Mouse (Mus musculus) gonadal fat pad, adult 2 months (tissue): ENCODE results near the gene Cactin. TPM values are rescaled to one million over a fixed set of nuclear protein-coding genes. Genes with fewer than 3 reads are reported as not detected.

Experiments
- DNase-seq: peaks from one replicate; pipeline ENCODE4 v3.0.0-alpha.2; 2012; ENCODE audit warnings: low read depth
- polyA plus RNA-seq: library from polyadenylated mRNA; depleted of rRNA; stranded (reverse); fragments of >200 nt; gene quantifications from 2 replicates; pipeline ENCODE4 v1.2.3, GENCODE M21; 2012; rRNA removed

The Cactin gene
- polyA plus RNA-seq, 1 experiment = 24.8 TPM

DNA sequence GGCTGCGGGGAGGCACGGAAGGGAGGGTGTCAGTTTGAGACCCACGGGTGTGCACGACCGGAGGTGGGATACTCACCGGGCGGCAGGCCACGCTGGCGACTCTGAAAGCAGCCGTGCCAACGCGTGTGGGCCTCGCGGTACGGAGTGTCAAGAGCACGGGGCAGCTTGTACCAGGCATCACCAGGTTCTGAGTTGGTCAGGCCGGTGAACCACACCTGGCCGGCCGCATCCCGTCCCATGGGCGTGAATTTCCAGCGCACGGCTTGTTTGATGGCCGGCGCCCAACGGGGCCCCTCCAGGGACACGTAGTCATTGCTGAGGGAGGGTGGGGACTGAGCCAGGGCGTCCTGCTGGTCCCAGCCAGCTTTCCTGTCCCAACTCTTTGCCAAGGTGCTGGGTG, 43.8 kb downstream of the Cactin start:
- DNase-seq = no peak

GRCm38 (mm10) chr10:81365073-81365472, 44.2 kb downstream of the Cactin start:
- DNase-seq = no peak

DNA sequence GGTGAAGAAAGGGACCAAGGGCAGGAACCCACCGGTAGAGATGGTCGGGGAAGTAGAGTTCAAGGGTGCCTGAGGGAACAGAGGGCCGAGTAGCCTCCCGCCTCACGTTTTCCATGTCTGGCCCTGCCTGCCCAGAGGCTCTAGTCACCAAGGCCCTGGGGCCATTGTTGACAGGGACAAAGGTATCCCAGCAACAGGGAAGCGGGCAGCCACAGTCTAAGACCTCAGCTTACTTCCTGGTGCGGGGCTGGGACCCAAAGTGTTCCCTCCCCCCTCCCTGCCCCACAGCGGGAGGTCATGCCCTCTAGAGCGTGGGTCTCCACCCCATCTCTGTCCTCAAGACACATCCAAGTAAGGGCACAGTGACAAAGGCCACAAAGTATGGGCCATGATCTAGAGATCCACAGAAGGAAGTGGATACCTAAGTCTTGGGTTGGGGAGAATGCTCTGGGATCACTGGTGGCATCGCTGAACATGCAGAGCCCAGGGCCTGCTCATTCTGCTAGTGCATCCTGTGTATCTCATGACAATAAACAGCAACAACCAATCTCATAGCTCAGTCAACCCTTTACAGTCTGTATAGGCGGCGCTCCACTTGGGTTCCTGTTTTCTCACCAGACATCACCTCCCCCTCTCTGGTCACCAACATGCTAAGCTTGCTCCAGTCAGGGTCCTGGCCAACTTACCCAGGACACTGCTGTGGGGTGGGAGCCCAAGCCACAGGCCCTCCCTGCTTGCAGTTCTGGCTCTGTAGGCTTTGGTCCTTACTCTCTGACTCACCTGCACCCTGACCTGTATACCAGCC, 45.0 kb downstream of the Cactin start, which contains the start of gene 4930404N11Rik:
TSS of gene 4930404N11Rik (minus strand) at position 145 of the 805 bp plus-strand sequence.
- DNase-seq = no peak

DNA sequence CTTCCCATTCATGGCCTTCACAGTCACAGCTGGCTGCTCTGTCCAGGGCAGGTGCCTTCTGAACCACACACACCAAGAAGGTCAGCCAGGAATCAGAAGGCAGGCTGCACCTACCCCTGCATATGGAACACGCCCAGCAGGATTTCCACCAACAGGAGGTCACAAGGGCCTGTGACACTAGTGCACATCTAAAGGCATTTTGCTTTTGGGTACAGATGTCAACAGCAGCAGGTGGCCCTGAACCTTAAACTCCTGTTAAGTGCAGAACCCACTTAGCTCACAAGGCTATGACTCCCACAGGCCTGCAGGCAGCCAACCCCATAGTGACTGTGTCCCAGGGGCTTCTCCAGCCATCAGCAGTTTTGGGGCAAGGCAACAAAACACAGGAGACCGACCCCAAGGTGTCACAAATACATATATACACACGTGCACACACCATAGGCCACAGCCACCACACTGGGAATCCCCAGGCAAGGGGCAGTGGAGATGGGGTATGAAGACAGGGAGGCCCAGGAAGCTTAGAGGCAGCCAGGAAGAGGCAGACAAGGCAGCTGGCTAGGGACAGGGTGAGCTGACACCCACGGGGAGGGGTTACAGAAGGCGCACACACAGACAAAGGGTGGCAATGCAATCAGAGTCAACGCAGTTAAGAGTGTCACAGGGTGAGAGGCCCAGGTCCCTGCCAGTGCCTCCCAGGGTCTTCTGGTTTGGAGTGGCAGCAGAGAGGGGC, 45.7 kb downstream of the Cactin start:
- no peak for DNase-seq

DNA sequence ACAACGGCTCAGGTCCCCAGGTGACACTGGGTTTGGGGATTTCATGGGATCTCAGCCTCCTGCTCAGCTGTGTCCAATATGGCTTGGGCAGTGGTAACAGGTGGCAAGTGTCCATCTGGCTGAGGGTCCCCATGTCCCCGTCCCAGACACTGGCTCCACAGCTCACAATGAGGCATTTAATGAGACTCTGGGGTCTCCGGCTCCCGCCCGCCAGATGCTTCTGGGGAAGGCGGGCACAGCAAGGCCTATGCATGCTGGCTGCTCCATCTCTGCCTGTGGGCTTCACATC, 46.2 kb downstream of the Cactin start:
- no peak for DNase-seq

- no peak for DNase-seq
These were observed 54.4 kb downstream of the Cactin start for GRCm38 (mm10) chr10:81375322-81375721.

Other genes starting within 250 kb of the Cactin start
- 0.41 and 0.61 TPM in 2 replicates for gene Creb3l3, start 222.2 kb upstream of the Cactin start, polyA plus RNA-seq
- 132 and 176 TPM in 2 replicates for gene Map2k2, start 215.2 kb upstream of the Cactin start, polyA plus RNA-seq
- gene Zbtb7a, start 185.9 kb upstream of the Cactin start, polyA plus RNA-seq = 30.0 and 49.1 TPM in 2 replicates
- 31.5 and 32.8 TPM in 2 replicates for gene Pias4, start 153.2 kb upstream of the Cactin start, polyA plus RNA-seq
- gene Eef2, start 144.5 kb upstream of the Cactin start, polyA plus RNA-seq = 1,971 and 2,241 TPM in 2 replicates
- 76.3 and 81.7 TPM in 2 replicates for gene Dapk3, start 138.1 kb upstream of the Cactin start, polyA plus RNA-seq
- not detected in 2 replicates for gene 4930442H23Rik, start 137.3 kb upstream of the Cactin start, polyA plus RNA-seq
- not detected in 2 replicates for gene Nmrk2, start 119.1 kb upstream of the Cactin start, polyA plus RNA-seq
- 0.03 TPM in 1 of 2 replicates, not detected in the other for gene Atcay, start 90.3 kb upstream of the Cactin start, polyA plus RNA-seq
- gene Zfr2, start 87.9 kb upstream of the Cactin start, polyA plus RNA-seq = 17.9 and 20.9 TPM in 2 replicates
- 3.1 and 4.7 TPM in 2 replicates for gene Matk, start 68.2 kb upstream of the Cactin start, polyA plus RNA-seq
- gene Mrpl54, start 54.2 kb upstream of the Cactin start, polyA plus RNA-seq = 65.7 and 72.8 TPM in 2 replicates
- 61.1 and 77.4 TPM in 2 replicates for gene Apba3, start 54.1 kb upstream of the Cactin start, polyA plus RNA-seq
- gene Tjp3, start 29.5 kb upstream of the Cactin start, polyA plus RNA-seq = 21.4 and 29.9 TPM in 2 replicates
- gene Pip5k1c, start 28.1 kb upstream of the Cactin start, polyA plus RNA-seq = 57.9 and 58.4 TPM in 2 replicates
- 8.3 and 9.3 TPM in 2 replicates for gene Tbxa2r, start 7.6 kb downstream of the Cactin start, polyA plus RNA-seq
- 1.4 and 1.7 TPM in 2 replicates for gene Gipc3, start 22.2 kb downstream of the Cactin start, polyA plus RNA-seq
- 60.3 and 76.7 TPM in 2 replicates for gene Hmg20b, start 29.4 kb downstream of the Cactin start, polyA plus RNA-seq
- gene Mfsd12, start 36.4 kb downstream of the Cactin start, polyA plus RNA-seq = 29.8 and 39.5 TPM in 2 replicates
- gene 4930404N11Rik, start 44.7 kb downstream of the Cactin start, polyA plus RNA-seq = 1.7 and 2.0 TPM in 2 replicates
- 48.7 and 59.7 TPM in 2 replicates for gene Fzr1, start 57.4 kb downstream of the Cactin start, polyA plus RNA-seq
- 93.9 and 96.3 TPM in 2 replicates for gene Dohh, start 63.3 kb downstream of the Cactin start, polyA plus RNA-seq
- 3.3 and 4.2 TPM in 2 replicates for gene Gm48551, start 63.4 kb downstream of the Cactin start, polyA plus RNA-seq
- 3.1 and 5.6 TPM in 2 replicates for gene Gm48552, start 67.9 kb downstream of the Cactin start, polyA plus RNA-seq
- gene Smim24, start 71.9 kb downstream of the Cactin start, polyA plus RNA-seq = 28.6 and 32.6 TPM in 2 replicates
- 33.6 and 61.6 TPM in 2 replicates for gene Nfic, start 134.5 kb downstream of the Cactin start, polyA plus RNA-seq
- 0.27 and 0.67 TPM in 2 replicates for gene Celf5, start 161.6 kb downstream of the Cactin start, polyA plus RNA-seq
- 115 and 131 TPM in 2 replicates for gene Ncln, start 175.3 kb downstream of the Cactin start, polyA plus RNA-seq
- gene S1pr4, start 179.0 kb downstream of the Cactin start, polyA plus RNA-seq = 2.8 and 3.5 TPM in 2 replicates
- gene Gna15, start 203.1 kb downstream of the Cactin start, polyA plus RNA-seq = 3.3 and 4.7 TPM in 2 replicates
- gene Gna11, start 224.1 kb downstream of the Cactin start, polyA plus RNA-seq = 202 and 223 TPM in 2 replicates
- 651 and 877 TPM in 2 replicates for gene Aes, start 238.4 kb downstream of the Cactin start, polyA plus RNA-seq